Mouse (Mus musculus) neural tube, embryonic 11.5 days (tissue): ENCODE data around the gene Gm20696. TPM values are rescaled to one million over a fixed set of nuclear protein-coding genes. Genes with fewer than 3 reads are reported as not detected.

Experiments used
- ATAC-seq: fragments of 200-750 bp; cut with Nextera tagmentation; 2 replicates; pipeline ENCODE4 v1.8.0; 2017; ENCODE audit warnings: moderate number of reproducible peaks, mild to moderate bottlenecking, moderate TSS enrichment, moderate library complexity; ENCODE audit not compliant: insufficient read depth, low FRiP score, low TSS enrichment
- DNase-seq: peaks from one replicate; pipeline ENCODE4 v3.0.0-alpha.2; 2015; ENCODE audit warnings: low spot score
- H3K27ac ChIP-seq: fragments of 300-500 bp; sonication (generic); 2 replicates; pipeline ENCODE4 v1.5.1; 2014; ENCODE audit warnings: low read depth, mild to moderate bottlenecking, low read length
- H3K27me3 ChIP-seq: fragments of 300-500 bp; sonication (generic); 2 replicates; pipeline ENCODE4 v1.6.1; 2014; ENCODE audit warnings: mild to moderate bottlenecking, low read length, mixed read lengths; ENCODE audit not compliant: control insufficient read depth, insufficient read depth
- H3K36me3 ChIP-seq: fragments of 300-500 bp; sonication (generic); 2 replicates; pipeline ENCODE4 v1.6.1; 2014; ENCODE audit warnings: mild to moderate bottlenecking, low read length, moderate library complexity, mixed read lengths; ENCODE audit not compliant: control insufficient read depth, insufficient read depth
- H3K4me1 ChIP-seq: fragments of 300-500 bp; sonication (generic); 2 replicates; pipeline ENCODE4 v1.6.1; 2014; ENCODE audit warnings: low read length, mixed read lengths; ENCODE audit not compliant: control insufficient read depth, insufficient read depth
- H3K4me2 ChIP-seq: fragments of 300-500 bp; sonication (generic); 2 replicates; pipeline ENCODE4 v1.6.1; 2014; ENCODE audit warnings: low read depth, mild to moderate bottlenecking, moderate library complexity
- H3K4me3 ChIP-seq: fragments of 300-500 bp; sonication (generic); 2 replicates; pipeline ENCODE4 v1.5.1; 2014; ENCODE audit warnings: low read depth, low read length
- H3K9ac ChIP-seq: fragments of 300-500 bp; sonication (generic); 2 replicates; pipeline ENCODE4 v1.6.1; 2014; ENCODE audit warnings: mild to moderate bottlenecking, low read length
- H3K9me3 ChIP-seq: fragments of 300-500 bp; sonication (generic); 2 replicates; pipeline ENCODE4 v1.6.1; 2016; ENCODE audit warnings: low read length; ENCODE audit not compliant: control insufficient read depth
- WGBS: fragments of 180-500 bp; shearing (Covaris S2); extraction: QIAGEN DNeasy Blood & Tissue Kit; methylation state at CpG from one replicate; pipeline ENCODE4 v1.1.7; 2014; 5-methylcytosine and 5-hydroxymethylcytosine counted together
- polyA plus RNA-seq: library from polyadenylated mRNA; unstranded; fragments of >200 nt; fragmentation: Nextera tagmentation; extraction: Ambion mirVana; gene quantifications from 2 replicates; pipeline ENCODE4 v1.2.1, GENCODE M21; 2014

The Gm20696 gene
- polyA plus RNA-seq, 1 experiment from 2014 or later = 2.5 TPM

DNA sequence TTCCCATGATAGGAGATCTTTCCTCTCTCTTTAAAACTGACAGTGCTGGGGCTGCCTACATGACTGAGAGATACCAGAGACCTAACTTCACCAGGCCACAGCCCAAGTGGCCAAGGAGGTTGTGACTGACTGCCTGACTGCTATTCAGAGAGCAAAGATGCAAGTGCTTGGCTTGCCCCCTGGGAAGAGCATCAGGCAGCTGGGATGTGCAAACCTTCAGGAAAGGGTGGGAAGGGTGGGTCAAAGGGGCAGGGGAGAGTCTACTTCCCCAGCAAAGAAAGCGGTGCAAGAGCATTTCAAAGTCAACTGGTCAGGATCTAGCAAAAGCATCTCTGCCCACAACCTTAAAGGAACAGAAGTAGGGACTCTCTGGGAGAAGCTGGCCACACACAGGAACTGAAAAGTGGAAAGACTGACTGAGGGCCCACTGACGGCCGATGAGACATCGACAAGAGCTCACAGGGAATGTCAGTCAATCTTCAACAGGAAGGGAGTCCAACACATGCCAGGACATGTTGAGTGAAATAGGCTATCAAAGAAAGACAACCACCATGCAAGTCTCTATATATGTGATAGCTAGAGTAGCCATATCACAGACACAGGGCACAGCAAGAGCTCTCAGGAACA, 282.6 kb downstream of the Gm20696 start:
- Histone ChIP-seq H3K27ac (no peak overlapping the region), H3K27me3 (no peaks in the 10 kb centered on the region), H3K4me2 (no peak overlapping the region)

DNA sequence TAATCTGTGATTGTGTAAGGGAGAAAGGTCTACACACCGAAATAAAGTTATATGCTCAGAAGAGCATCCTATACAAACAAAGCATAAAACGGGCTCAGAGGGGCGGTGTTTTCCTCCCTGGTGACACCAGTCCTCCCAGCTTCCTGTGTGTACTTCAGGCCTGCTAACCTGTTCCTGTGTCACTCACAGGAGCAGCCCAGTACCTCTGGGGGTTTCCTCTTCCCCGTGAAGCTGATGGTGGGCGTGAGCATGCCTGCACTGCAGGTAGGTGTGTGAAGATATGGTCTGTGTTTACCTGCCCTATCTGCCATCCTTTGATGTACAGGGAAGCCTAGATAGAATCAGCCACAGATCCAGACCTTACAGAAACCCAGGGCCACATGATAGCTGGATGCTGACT, 286.5 kb downstream of the Gm20696 start:
- DNase-seq (no peak), ATAC-seq (no peak)
- no peak overlapping the region for H3K27ac ChIP-seq
- WGBS = 89% methylated on average over 5 of the region's 5 CpGs
- H3K4me3 ChIP-seq = no peak overlapping the region
- H3K4me2 ChIP-seq = no peak overlapping the region
- H3K9ac ChIP-seq = no peak overlapping the region
- no peaks in the 10 kb centered on the region for H3K9me3 ChIP-seq
- H3K27me3 ChIP-seq = no peaks in the 10 kb centered on the region
- no peaks in the 10 kb centered on the region; the same call in 1 of the 2 replicates for H3K4me1 ChIP-seq
- H3K36me3 ChIP-seq = no peaks in the 10 kb centered on the region

More for the DNA sequence above, 282.6 kb downstream of the Gm20696 start:
- H3K4me3 ChIP-seq = no peak overlapping the region
- H3K4me1 ChIP-seq = peaks cover 2% of the 10 kb centered on the region; the same call in 1 of the 2 replicates
- no peak for ATAC-seq
- no peaks in the 10 kb centered on the region; the same call in 1 of the 2 replicates for H3K36me3 ChIP-seq
- no peak overlapping the region for H3K9ac ChIP-seq
- 70% methylated on average over 4 of the region's 4 CpGs for WGBS
- no peak for DNase-seq
- H3K9me3 ChIP-seq = no peaks in the 10 kb centered on the region

GRCm38 (mm10) chr6:99378997-99379710, 287.4 kb downstream of the Gm20696 start:
- Histone ChIP-seq H3K27ac (no peak overlapping the region), H3K4me2 (no peak overlapping the region), H3K4me3 (no peak overlapping the region), H3K4me1 (peaks cover 3% of the 10 kb centered on the region; the same call in 1 of the 2 replicates), H3K27me3 (no peaks in the 10 kb centered on the region), H3K36me3 (no peaks in the 10 kb centered on the region), H3K9ac (no peak overlapping the region), H3K9me3 (no peaks in the 10 kb centered on the region)
- ATAC-seq (no peak), DNase-seq (no peak)
- 72% methylated on average over 7 of the region's 7 CpGs for WGBS

DNA sequence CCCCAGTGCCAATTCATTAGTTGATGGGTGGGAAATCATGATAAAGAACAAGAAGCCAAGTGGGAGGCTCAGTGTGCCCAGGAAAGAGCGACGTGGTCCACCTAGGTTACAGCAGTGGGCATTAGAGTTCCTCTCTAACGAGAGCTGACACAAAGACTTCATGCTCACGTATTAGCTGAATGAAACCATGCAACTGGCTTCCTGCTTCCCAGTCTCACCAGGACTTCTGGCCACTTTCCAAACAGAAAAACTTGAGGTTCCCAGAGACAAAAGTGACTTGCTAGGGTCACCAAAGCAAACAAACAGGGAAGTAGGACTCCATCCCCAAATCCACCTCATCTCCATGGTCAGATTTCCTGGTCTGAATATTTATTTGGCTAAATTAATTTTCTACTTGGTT, 288.9 kb downstream of the Gm20696 start:
- 82% methylated on average over 4 of the region's 4 CpGs for WGBS
- no peak overlapping the region for H3K27ac ChIP-seq

GRCm38 (mm10) chr6:99377131-99377530, 289.5 kb downstream of the Gm20696 start:
- Histone ChIP-seq H3K4me3 (no peak overlapping the region), H3K9ac (no peak overlapping the region), H3K9me3 (no peaks in the 10 kb centered on the region), H3K36me3 (no peaks in the 10 kb centered on the region), H3K27me3 (no peaks in the 10 kb centered on the region), H3K4me1 (peaks cover 3% of the 10 kb centered on the region; the same call in 1 of the 2 replicates), H3K27ac (no peak overlapping the region), H3K4me2 (no peak overlapping the region)
- DNase-seq (no peak), ATAC-seq (no peak)
- WGBS = 52% methylated on average over 2 of the region's 2 CpGs

More for the DNA sequence above, 288.9 kb downstream of the Gm20696 start:
- H3K4me2 ChIP-seq = no peak overlapping the region
- H3K9me3 ChIP-seq = no peaks in the 10 kb centered on the region
- ATAC-seq (no peak), DNase-seq (no peak)
- no peaks in the 10 kb centered on the region for H3K27me3 ChIP-seq
- no peaks in the 10 kb centered on the region for H3K36me3 ChIP-seq
- peaks cover 3% of the 10 kb centered on the region; the same call in 1 of the 2 replicates for H3K4me1 ChIP-seq
- H3K9ac ChIP-seq = no peak overlapping the region
- no peak overlapping the region for H3K4me3 ChIP-seq

GRCm38 (mm10) chr6:99376721-99377120, 289.9 kb downstream of the Gm20696 start:
- Histone ChIP-seq H3K9me3 (no peaks in the 10 kb centered on the region), H3K4me1 (peaks cover 3% of the 10 kb centered on the region; the same call in 1 of the 2 replicates), H3K36me3 (no peaks in the 10 kb centered on the region), H3K9ac (no peak overlapping the region), H3K4me2 (no peak overlapping the region), H3K4me3 (no peak overlapping the region), H3K27ac (no peak overlapping the region), H3K27me3 (no peaks in the 10 kb centered on the region)
- WGBS = 80% methylated on average over 8 of the region's 8 CpGs
- no peak for DNase-seq
- ATAC-seq = no peak

DNA sequence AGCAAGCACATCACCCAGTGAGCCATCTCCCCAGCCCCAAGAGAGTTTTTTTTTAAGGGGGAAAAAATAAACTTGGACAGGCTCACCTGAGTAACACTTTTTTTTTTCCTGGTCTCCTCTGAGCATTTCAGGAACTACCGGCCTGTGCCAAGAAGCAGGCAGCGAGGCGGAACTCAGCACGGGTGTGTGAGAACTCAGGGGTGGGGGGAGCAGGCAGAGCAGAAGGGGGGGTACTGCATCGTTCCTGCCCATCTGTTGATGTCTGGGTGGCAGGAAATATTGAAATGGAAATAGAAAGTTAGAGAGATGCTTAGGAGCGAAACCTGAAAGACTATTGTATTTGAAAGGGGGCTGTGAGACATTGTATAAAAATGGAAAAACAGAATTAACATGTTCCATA, 290.7 kb downstream of the Gm20696 start:
- ATAC-seq = no peak
- no peaks in the 10 kb centered on the region for H3K9me3 ChIP-seq
- peaks cover 3% of the 10 kb centered on the region; the same call in 1 of the 2 replicates for H3K4me1 ChIP-seq
- no peak for DNase-seq
- 69% methylated on average over 6 of the region's 6 CpGs for WGBS
- no peak overlapping the region for H3K4me3 ChIP-seq
- no peak overlapping the region for H3K9ac ChIP-seq
- H3K27ac ChIP-seq = no peak overlapping the region
- H3K27me3 ChIP-seq = no peaks in the 10 kb centered on the region
- H3K36me3 ChIP-seq = no peaks in the 10 kb centered on the region
- no peak overlapping the region for H3K4me2 ChIP-seq

GRCm38 (mm10) chr6:99375376-99375775, 291.2 kb downstream of the Gm20696 start:
- no peak overlapping the region for H3K27ac ChIP-seq
- no peak overlapping the region for H3K9ac ChIP-seq
- no peaks in the 10 kb centered on the region for H3K9me3 ChIP-seq
- H3K27me3 ChIP-seq = no peaks in the 10 kb centered on the region
- peaks cover 3% of the 10 kb centered on the region; the same call in 1 of the 2 replicates for H3K4me1 ChIP-seq
- DNase-seq = no peak
- 75% methylated on average over 4 of the region's 4 CpGs for WGBS
- no peak overlapping the region for H3K4me3 ChIP-seq
- no peak overlapping the region for H3K4me2 ChIP-seq
- H3K36me3 ChIP-seq = no peaks in the 10 kb centered on the region
- no peak for ATAC-seq
